Mouse (Mus musculus) heart, postnatal 14 days (tissue): Measurements from ENCODE around the gene Rab25. TPM values are rescaled to one million over a fixed set of nuclear protein-coding genes. Genes with fewer than 3 reads are reported as not detected.

Source experiments
- DNase-seq, 2 experiments: peaks; one replicate each; pipeline ENCODE4 v3.0.0; 2021 to 2022
- intact Hi-C: fragments of 180-260 bp; cut with DNase I; formaldehyde crosslinking; loops from one replicate; pipeline ENCODE4 v1.15.1; 2025
- total RNA-seq, 2 experiments: library from RNA; stranded (reverse); gene quantifications; 2 replicates each; pipeline ENCODE4 v1.2.3; 2021

Rab25 gene
- total RNA-seq, 2 experiments from 2014 or later, result 0.33 TPM; not detected in 1

- intact Hi-C loops, result no loop called here
- DNase-seq, result no peak
These were observed 18.7 kb downstream of the Rab25 start for GRCm38 (mm10) chr3:88529204-88530000.

- intact Hi-C loops, result no loop called here
- DNase-seq, result no peak
These were observed 19.5 kb downstream of the Rab25 start for GRCm38 (mm10) chr3:88528646-88529045.

DNA sequence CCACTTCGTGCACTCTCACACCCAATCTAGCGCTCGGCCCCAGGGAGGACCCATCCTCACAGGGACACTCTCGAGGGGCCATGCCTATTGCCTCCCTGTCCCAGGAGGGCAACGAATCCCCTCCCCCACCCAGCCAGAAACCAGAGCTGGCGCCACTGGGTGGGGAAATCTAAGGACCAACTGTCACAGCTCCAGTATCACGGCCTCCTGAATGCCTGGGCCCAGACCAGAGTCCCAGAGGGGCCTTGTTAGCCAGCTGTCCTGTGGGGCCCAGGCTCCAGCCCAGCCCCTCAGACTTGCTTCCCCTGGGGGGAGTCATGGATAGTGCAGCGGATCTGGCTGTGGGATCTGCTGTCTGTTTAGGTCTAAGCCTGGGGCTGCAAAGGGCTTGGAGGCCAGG lies 20.5 kb downstream of the Rab25 start:
- DNase-seq, result no peak
- intact Hi-C loops, result no loop called here

- intact Hi-C loops, result loop anchor here (1.0 kb wide), 1 partner anchor 42 kb away; no protein-coding TSS in a partner anchor
- DNase-seq, result peak; percentile 87 to 91
These were observed 21.7 kb downstream of the Rab25 start for GRCm38 (mm10) chr3:88526157-88527131.

GRCm38 (mm10) chr3:88525021-88525420 lies 23.1 kb downstream of the Rab25 start:
- intact Hi-C loops, result no loop called here
- no peak for DNase-seq

- no peak for DNase-seq
- intact Hi-C loops, result loop anchor here (2.0 kb wide), 1 partner anchor 116 kb away; no protein-coding TSS in a partner anchor
These were observed 25.1 kb downstream of the Rab25 start for GRCm38 (mm10) chr3:88523027-88523426.

GRCm38 (mm10) chr3:88521803-88522331 lies 26.2 kb downstream of the Rab25 start:
- intact Hi-C loops, result loop anchor here (1.0 to 2.0 kb wide), 2 partner anchors 39 to 115 kb away; no protein-coding TSS in a partner anchor
- peak; percentile 74 to 84 for DNase-seq

- no peak for DNase-seq
- intact Hi-C loops, result no loop called here
These were observed 26.9 kb downstream of the Rab25 start for GRCm38 (mm10) chr3:88521156-88521555.

DNA sequence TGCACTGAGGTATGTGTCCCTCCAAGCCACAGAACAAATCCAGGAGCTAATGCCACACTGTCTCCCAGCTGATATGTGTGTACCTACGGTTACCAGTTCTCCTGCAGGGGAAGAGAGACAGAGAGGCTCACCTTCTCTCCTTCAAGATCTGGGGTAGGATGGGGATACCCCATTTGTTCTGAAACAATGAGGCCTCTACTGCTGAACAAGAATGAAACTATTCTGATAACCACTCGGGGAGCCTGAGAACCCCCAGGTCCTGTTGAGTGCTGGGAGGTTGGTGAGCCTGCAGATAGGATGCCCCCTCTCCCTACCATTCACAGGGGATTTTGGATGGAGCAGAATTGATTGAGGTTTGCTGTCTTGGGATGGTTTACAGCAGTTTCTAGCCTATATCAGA lies 28.0 kb downstream of the Rab25 start:
- intact Hi-C loops, result no loop called here
- no peak for DNase-seq

- intact Hi-C loops, result no loop called here
- no peak for DNase-seq
These were observed 29.7 kb downstream of the Rab25 start for GRCm38 (mm10) chr3:88518411-88518810.

GRCm38 (mm10) chr3:88516407-88516806 lies 31.7 kb downstream of the Rab25 start:
- no peak for DNase-seq
- intact Hi-C loops, result no loop called here

GRCm38 (mm10) chr3:88515095-88515386 lies 33.1 kb downstream of the Rab25 start:
- intact Hi-C loops, result no loop called here
- no peak for DNase-seq

DNA sequence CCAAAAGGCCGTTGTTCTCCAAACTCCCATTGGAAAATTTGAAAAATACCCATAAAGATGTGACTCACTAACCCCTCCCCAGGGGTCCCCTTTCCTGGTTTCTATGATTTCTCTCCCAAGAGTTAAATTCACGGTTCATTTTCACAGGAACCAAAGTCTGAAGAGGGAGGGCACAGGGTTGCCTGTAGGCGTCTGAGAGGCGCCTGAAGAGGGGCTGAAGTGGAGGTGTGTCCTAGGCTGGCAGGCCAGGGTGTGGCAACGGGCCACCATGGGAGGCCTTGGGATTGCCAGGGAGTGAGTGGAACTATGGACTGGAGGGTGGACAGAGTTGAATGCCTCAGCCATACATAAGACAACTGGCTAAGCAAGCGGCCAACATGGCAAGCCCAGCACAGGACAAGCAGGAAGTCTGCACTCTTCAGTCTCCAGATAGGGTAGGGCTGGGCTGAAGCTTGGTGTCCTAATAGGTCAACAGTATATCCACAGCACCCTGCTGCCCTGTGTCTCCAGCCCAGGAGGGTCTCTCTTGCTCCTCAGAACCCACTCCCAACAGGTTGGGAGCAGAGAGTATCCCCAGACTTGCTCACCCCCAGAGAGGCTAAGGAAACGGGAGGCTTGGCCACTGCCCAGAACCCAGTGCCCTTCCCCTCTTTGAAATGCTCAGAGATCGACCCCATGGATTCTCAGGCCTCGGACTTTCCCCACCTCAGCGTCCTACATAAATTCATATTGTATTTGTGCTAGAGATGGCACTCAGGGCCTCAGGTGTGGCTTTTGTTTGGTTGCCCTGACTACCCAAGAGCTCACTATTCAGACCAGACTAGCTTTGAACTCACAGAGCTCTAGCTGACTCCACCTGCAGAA lies 33.6 kb downstream of the Rab25 start:
- no peak for DNase-seq
- intact Hi-C loops, result no loop called here

DNA sequence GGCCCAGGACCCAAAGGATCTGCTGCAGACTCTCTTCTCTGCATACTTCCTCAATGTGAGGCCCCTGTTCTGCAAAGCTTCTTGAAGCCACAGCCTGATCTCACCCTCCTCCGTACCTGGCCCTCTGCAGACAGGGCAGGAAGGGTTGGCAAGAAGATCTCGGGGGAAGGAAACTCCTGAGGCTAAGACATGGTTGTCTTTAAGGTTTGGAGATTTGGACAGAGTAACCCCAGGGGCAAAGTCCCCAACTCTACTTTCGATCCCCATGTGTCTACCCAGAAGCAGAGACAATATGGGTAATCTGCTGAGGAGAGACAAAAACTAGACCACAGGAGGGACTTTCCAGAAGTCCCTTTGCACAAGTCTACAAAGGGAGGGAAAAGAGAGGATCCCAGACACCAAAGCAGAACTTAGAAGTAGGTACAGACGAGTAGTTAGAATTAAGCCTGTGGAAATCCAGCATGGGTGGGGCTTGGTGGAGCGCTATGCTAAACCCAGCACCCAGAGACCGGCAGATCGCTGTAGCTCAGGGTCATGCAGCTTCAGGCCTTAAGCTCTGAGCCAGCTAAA lies 34.5 kb downstream of the Rab25 start:
- no peak for DNase-seq
- intact Hi-C loops, result no loop called here

DNA sequence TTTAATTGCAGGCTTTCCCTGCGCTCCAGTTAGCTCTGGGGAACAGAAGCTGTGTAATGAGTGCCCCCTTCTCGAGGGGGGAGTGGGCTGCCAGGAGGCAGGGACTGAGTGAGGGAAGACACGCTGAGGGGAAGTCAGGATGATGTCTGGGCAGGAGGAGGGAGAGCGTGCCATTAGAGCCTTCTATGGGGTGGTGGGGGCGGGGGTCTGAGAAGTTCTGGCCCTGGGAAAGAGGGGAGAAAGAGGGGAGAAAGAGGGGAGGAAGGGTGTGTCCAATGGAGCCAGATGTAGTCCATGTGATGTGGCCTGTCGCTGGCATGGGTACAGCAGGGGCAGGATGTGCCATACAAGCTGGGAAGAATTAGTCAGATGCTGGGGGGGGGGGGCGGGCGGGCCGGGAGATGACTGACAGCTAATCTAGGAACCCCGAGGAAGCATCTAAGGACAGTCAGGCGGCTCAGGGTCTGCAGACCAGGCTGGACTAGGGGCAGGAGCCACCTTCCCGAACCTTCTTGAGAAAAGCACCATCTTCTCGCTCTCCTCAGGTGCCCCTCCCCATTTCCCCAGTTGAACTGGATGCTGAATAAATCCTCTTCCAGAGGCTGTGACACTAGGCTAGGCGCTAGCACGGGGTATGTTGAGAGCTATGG lies 35.1 kb downstream of the Rab25 start:
- DNase-seq, result no peak
- intact Hi-C loops, result no loop called here

- no peak for DNase-seq
- intact Hi-C loops, result no loop called here
These were observed 35.8 kb downstream of the Rab25 start for GRCm38 (mm10) chr3:88512141-88512895.

DNA sequence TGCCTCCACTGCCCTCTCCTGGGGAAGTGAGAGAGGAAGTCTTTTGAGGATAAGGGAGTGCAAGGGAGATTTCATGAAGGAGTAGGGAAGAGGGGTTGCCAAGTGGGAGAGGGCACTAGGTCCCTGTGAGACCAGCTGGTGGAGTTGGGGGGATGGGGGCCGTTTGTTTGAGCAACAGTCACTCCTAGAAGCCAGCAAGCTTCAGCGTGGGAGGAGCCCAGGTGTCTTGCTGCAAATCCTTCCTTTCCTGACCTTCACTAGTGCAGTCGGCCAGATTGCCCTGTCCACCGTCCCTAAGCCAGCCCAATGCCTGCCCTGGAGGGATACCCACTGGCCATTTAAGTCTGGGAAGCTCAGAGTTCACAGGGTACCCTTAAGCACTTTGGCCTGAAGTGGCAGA lies 36.5 kb downstream of the Rab25 start:
- DNase-seq, result no peak
- intact Hi-C loops, result no loop called here

- intact Hi-C loops, result no loop called here
These were observed 37.4 kb downstream of the Rab25 start for GRCm38 (mm10) chr3:88510421-88511289.

More at GRCm38 (mm10) chr3:88510421-88511289, 37.4 kb downstream of the Rab25 start:
- no peak for DNase-seq
